Mouse (Mus musculus) embryonic facial prominence, embryonic 10.5 days (tissue): Measurements from ENCODE around the gene Cryaa. TPM values are rescaled to one million over a fixed set of nuclear protein-coding genes. Genes with fewer than 3 reads are reported as not detected.

Experiments
- DNase-seq: peaks from one replicate; pipeline ENCODE4 v3.0.0-alpha.2; 2017; ENCODE audit warnings: low spot score
- H3K27ac ChIP-seq: fragments of 300-500 bp; sonication (generic); replicated peaks from 2 replicates; pipeline ENCODE4 v1.5.1; 2016; ENCODE audit warnings: mild to moderate bottlenecking
- H3K27me3 ChIP-seq: fragments of 300-500 bp; sonication (generic); replicated peaks from 2 replicates; pipeline ENCODE4 v1.6.1; 2016; ENCODE audit warnings: low read depth, mild to moderate bottlenecking; ENCODE audit not compliant: poor library complexity, severe bottlenecking
- H3K36me3 ChIP-seq: fragments of 300-500 bp; sonication (generic); replicated peaks from 2 replicates; pipeline ENCODE4 v1.6.1; 2016; ENCODE audit warnings: mild to moderate bottlenecking, moderate library complexity
- H3K4me1 ChIP-seq: fragments of 300-500 bp; sonication (generic); 2 replicates; pipeline ENCODE4 v1.6.1; 2016
- H3K4me3 ChIP-seq: fragments of 300-500 bp; sonication (generic); 2 replicates; pipeline ENCODE4 v1.5.1; 2016; ENCODE audit warnings: mild to moderate bottlenecking, moderate library complexity
- H3K9me3 ChIP-seq: fragments of 300-500 bp; sonication (generic); 2 replicates; pipeline ENCODE4 v1.6.1; 2016; ENCODE audit warnings: mild to moderate bottlenecking
- WGBS: fragments of 180-500 bp; shearing (Covaris S2); methylation state at CpG from one replicate; pipeline ENCODE4 v1.1.7; 2016; 5-methylcytosine and 5-hydroxymethylcytosine counted together
- polyA plus RNA-seq: library from polyadenylated mRNA; unstranded; fragments of >200 nt; fragmentation: Nextera tagmentation; extraction: Ambion mirVana; gene quantifications from 2 replicates; pipeline ENCODE4 v1.2.1, GENCODE M21; 2016

Gene Cryaa
- polyA plus RNA-seq, 1 experiment from 2014 or later, result 0.77 TPM

GRCm38 (mm10) chr17:31642913-31643312 lies 34.7 kb upstream of the Cryaa start:
- 68% methylated on average over 4 of the region's 4 CpGs for WGBS
- H3K27ac ChIP-seq, result no peak overlapping the region
- H3K4me3 ChIP-seq, result no peak overlapping the region
- H3K27me3 ChIP-seq, result peaks cover 4% of the 10 kb centered on the region
- no peak for DNase-seq
- H3K9me3 ChIP-seq, result no peaks in the 10 kb centered on the region
- peaks cover 32% of the 10 kb centered on the region for H3K36me3 ChIP-seq
- 0 out of 2 replicates have a peak, but pooled peaks cover 2% of the 10 kb centered on the region for H3K4me1 ChIP-seq

GRCm38 (mm10) chr17:31646199-31647002 lies 31.2 kb upstream of the Cryaa start:
- Histone ChIP-seq H3K4me3 (no peak overlapping the region), H3K27me3 (no peaks in the 10 kb centered on the region), H3K27ac (no peak overlapping the region), H3K36me3 (peaks cover 66% of the 10 kb centered on the region), H3K9me3 (no peaks in the 10 kb centered on the region), H3K4me1 (0 out of 2 replicates have a peak, but pooled peaks cover 2% of the 10 kb centered on the region)
- DNase-seq, result no peak
- WGBS, result 97% methylated on average over 5 of the region's 5 CpGs

- no peak overlapping the region for H3K4me3 ChIP-seq
- H3K4me1 ChIP-seq, result peaks cover 6% of the 10 kb centered on the region
- H3K36me3 ChIP-seq, result peaks cover 99% of the 10 kb centered on the region
- no peak overlapping the region for H3K27ac ChIP-seq
- DNase-seq, result no peak
- no peaks in the 10 kb centered on the region for H3K27me3 ChIP-seq
- no peaks in the 10 kb centered on the region for H3K9me3 ChIP-seq
- WGBS, result 93% methylated on average over 14 of the region's 14 CpGs
These were observed 25.5 kb upstream of the Cryaa start for GRCm38 (mm10) chr17:31652152-31652551.

GRCm38 (mm10) chr17:31653277-31653676 lies 24.3 kb upstream of the Cryaa start:
- no peak overlapping the region for H3K4me3 ChIP-seq
- H3K27me3 ChIP-seq, result no peaks in the 10 kb centered on the region
- peaks cover 92% of the 10 kb centered on the region for H3K36me3 ChIP-seq
- DNase-seq, result no peak
- no peaks in the 10 kb centered on the region for H3K9me3 ChIP-seq
- peaks cover 12% of the 10 kb centered on the region for H3K4me1 ChIP-seq
- H3K27ac ChIP-seq, result no peak overlapping the region
- 91% methylated on average over 6 of the region's 6 CpGs for WGBS

GRCm38 (mm10) chr17:31655366-31655765 lies 22.2 kb upstream of the Cryaa start:
- no peaks in the 10 kb centered on the region for H3K9me3 ChIP-seq

GRCm38 (mm10) chr17:31656682-31657081 lies 20.9 kb upstream of the Cryaa start:
- Histone ChIP-seq H3K27ac (no peak overlapping the region), H3K27me3 (no peaks in the 10 kb centered on the region), H3K9me3 (no peaks in the 10 kb centered on the region), H3K36me3 (peaks cover 58% of the 10 kb centered on the region), H3K4me1 (peaks cover 21% of the 10 kb centered on the region), H3K4me3 (peak overlapping the region; percentile 93)
- no peak for DNase-seq
- 89% methylated on average over 5 of the region's 5 CpGs for WGBS

More at GRCm38 (mm10) chr17:31655366-31655765, 22.2 kb upstream of the Cryaa start:
- no peak overlapping the region for H3K27ac ChIP-seq
- WGBS, result 86% methylated on average over 4 of the region's 4 CpGs
- no peaks in the 10 kb centered on the region for H3K27me3 ChIP-seq
- DNase-seq, result no peak
- H3K36me3 ChIP-seq, result peaks cover 71% of the 10 kb centered on the region
- H3K4me1 ChIP-seq, result peaks cover 21% of the 10 kb centered on the region
- no peak overlapping the region for H3K4me3 ChIP-seq

- Histone ChIP-seq H3K27me3 (no peaks in the 10 kb centered on the region), H3K27ac (peak overlapping the region; percentile 98), H3K4me1 (peaks cover 21% of the 10 kb centered on the region), H3K36me3 (peaks cover 51% of the 10 kb centered on the region), H3K9me3 (no peaks in the 10 kb centered on the region), H3K4me3 (peak overlapping the region; percentile 93)
- WGBS, result 59% methylated on average over 12 of the region's 12 CpGs
- no peak for DNase-seq
These were observed 20.2 kb upstream of the Cryaa start for GRCm38 (mm10) chr17:31657141-31657983.

GRCm38 (mm10) chr17:31658136-31658467 lies 19.5 kb upstream of the Cryaa start:
- Histone ChIP-seq H3K27ac (peak overlapping the region; percentile 98), H3K9me3 (no peaks in the 10 kb centered on the region), H3K36me3 (peaks cover 44% of the 10 kb centered on the region), H3K27me3 (no peaks in the 10 kb centered on the region), H3K4me3 (peak overlapping the region; percentile 93), H3K4me1 (peaks cover 21% of the 10 kb centered on the region)
- under 1% methylated on average over 27 of the region's 27 CpGs for WGBS
- no peak for DNase-seq

- peak within 1 kb of the TSS; percentile 98 for H3K27ac ChIP-seq
- peak within 1 kb of the TSS; percentile 93 for H3K4me3 ChIP-seq
- DNase-seq, result peak; percentile 99
- no peaks in the 10 kb centered on the region for H3K27me3 ChIP-seq
- WGBS, result under 1% methylated on average over 77 of the region's 77 CpGs
- no peaks in the 10 kb centered on the region for H3K9me3 ChIP-seq
- H3K36me3 ChIP-seq, result peaks cover 39% of the 10 kb centered on the region
- H3K4me1 ChIP-seq, result peaks cover 18% of the 10 kb centered on the region
These were observed 19.0 kb upstream of the Cryaa start, which contains the start of gene U2af1 for GRCm38 (mm10) chr17:31658468-31659185. Gene U2af1, minus strand, starts transcription at chr17:31658892.

- H3K4me1 ChIP-seq, result peaks cover 18% of the 10 kb centered on the region
- no peaks in the 10 kb centered on the region for H3K9me3 ChIP-seq
- 81% methylated on average over 8 of the region's 8 CpGs for WGBS
- H3K36me3 ChIP-seq, result peaks cover 17% of the 10 kb centered on the region
- no peak overlapping the region for H3K4me3 ChIP-seq
- H3K27ac ChIP-seq, result no peak overlapping the region
- no peak for DNase-seq
- H3K27me3 ChIP-seq, result no peaks in the 10 kb centered on the region
These were observed 16.9 kb upstream of the Cryaa start for GRCm38 (mm10) chr17:31660661-31661250.

- Histone ChIP-seq H3K36me3 (no peaks in the 10 kb centered on the region), H3K27ac (no peak overlapping the region), H3K27me3 (no peaks in the 10 kb centered on the region), H3K9me3 (no peaks in the 10 kb centered on the region), H3K4me1 (peaks cover 9% of the 10 kb centered on the region), H3K4me3 (no peak overlapping the region)
- no peak for DNase-seq
These were observed 14.8 kb upstream of the Cryaa start for GRCm38 (mm10) chr17:31662855-31663254.

- WGBS, result 11% methylated on average over 4 of the region's 4 CpGs
- H3K4me3 ChIP-seq, result no peak overlapping the region
- no peak overlapping the region for H3K27ac ChIP-seq
- H3K27me3 ChIP-seq, result no peaks in the 10 kb centered on the region
- peaks cover under 1% of the 10 kb centered on the region for H3K4me1 ChIP-seq
- H3K36me3 ChIP-seq, result no peaks in the 10 kb centered on the region
- no peaks in the 10 kb centered on the region for H3K9me3 ChIP-seq
- peak; percentile 86 for DNase-seq
These were observed 12.8 kb upstream of the Cryaa start for GRCm38 (mm10) chr17:31664760-31665159.
